Mouse (Mus musculus) myocyte (in vitro differentiated cells): Measurements from ENCODE around the gene Borcs8. TPM values are rescaled to one million over a fixed set of nuclear protein-coding genes. Genes with fewer than 3 reads are reported as not detected.

Experiments used
- H3K27me3 ChIP-seq: one replicate; pipeline ENCODE4 v1.6.1; 2011; ENCODE audit not compliant: control insufficient read depth, insufficient read depth, insufficient read length
- H3K36me3 ChIP-seq: one replicate; pipeline ENCODE4 v1.6.1; 2011; ENCODE audit not compliant: control insufficient read depth, insufficient read depth
- H3K4me2 ChIP-seq: one replicate; pipeline ENCODE4 v1.6.1; 2011; ENCODE audit warnings: low read depth, control low read depth
- H3K4me3 ChIP-seq: one replicate; pipeline ENCODE4 v1.5.1; 2011; ENCODE audit warnings: mild to moderate bottlenecking, control low read depth, moderate library complexity
- H3K79me2 ChIP-seq: one replicate; pipeline ENCODE4 v1.6.1; 2011; ENCODE audit not compliant: control insufficient read depth, insufficient read depth
- H3ac ChIP-seq: one replicate; pipeline ENCODE4 v1.6.1; 2011; ENCODE audit not compliant: control insufficient read depth, insufficient read length
- CEBPB ChIP-seq: IDR thresholded peaks from 2 replicates; pipeline ENCODE4 v1.6.1; 2011; ENCODE audit warnings: mild to moderate bottlenecking, moderate library complexity; ENCODE audit not compliant: poor library complexity, insufficient read depth, severe bottlenecking
- E2F4 ChIP-seq: IDR thresholded peaks from one replicate; pipeline ENCODE4 v1.6.1; 2011; ENCODE audit warnings: mild to moderate bottlenecking, control low read depth, moderate library complexity; ENCODE audit not compliant: insufficient read depth
- MAX ChIP-seq: IDR thresholded peaks from one replicate; pipeline ENCODE4 v1.6.1; 2011; ENCODE audit warnings: low read depth, mild to moderate bottlenecking, control low read depth
- MYOD1 ChIP-seq, 3 experiments: IDR thresholded peaks; one replicate each; pipeline ENCODE4 v1.6.1; 2011; ENCODE audit warnings: control low read depth in 2 of 3, low read depth in 2 of 3, mild to moderate bottlenecking in 2 of 3, moderate library complexity in 1 of 3; ENCODE audit not compliant: insufficient read length in 2 of 3, control insufficient read depth in 1 of 3
- MYOG ChIP-seq, 3 experiments: IDR thresholded peaks; one replicate each; pipeline ENCODE4 v1.6.1; 2011; ENCODE audit warnings: control low read depth in 2 of 3, low read depth in 2 of 3, mild to moderate bottlenecking in 2 of 3; ENCODE audit not compliant: insufficient read length in 2 of 3, control insufficient read depth in 1 of 3, insufficient read depth in 1 of 3
- POLR2A ChIP-seq: IDR thresholded peaks from one replicate; pipeline ENCODE4 v1.6.1; 2011; ENCODE audit warnings: low read depth, mild to moderate bottlenecking, control low read depth, moderate library complexity; ENCODE audit not compliant: insufficient read length
- POLR2AphosphoS2 ChIP-seq: IDR thresholded peaks from one replicate; pipeline ENCODE4 v1.6.1; 2011; ENCODE audit warnings: low read depth, control low read depth; ENCODE audit not compliant: insufficient read length
- REST ChIP-seq: IDR thresholded peaks from one replicate; pipeline ENCODE4 v1.6.1; 2011; ENCODE audit warnings: mild to moderate bottlenecking, control low read depth, moderate library complexity; ENCODE audit not compliant: insufficient read depth, insufficient read length
- SRF ChIP-seq: IDR thresholded peaks from one replicate; pipeline ENCODE4 v1.6.1; 2011; ENCODE audit warnings: low read depth; ENCODE audit not compliant: control insufficient read depth, insufficient read length
- TCF12 ChIP-seq: IDR thresholded peaks from one replicate; pipeline ENCODE4 v1.6.1; 2011; ENCODE audit warnings: mild to moderate bottlenecking, control low read depth; ENCODE audit not compliant: poor library complexity, insufficient read depth, severe bottlenecking
- TCF3 ChIP-seq: IDR thresholded peaks from one replicate; pipeline ENCODE4 v1.6.1; 2011; ENCODE audit warnings: low read depth, control low read depth; ENCODE audit not compliant: insufficient read length
- USF1 ChIP-seq: IDR thresholded peaks from one replicate; pipeline ENCODE4 v1.6.1; 2011; ENCODE audit warnings: low read depth, mild to moderate bottlenecking, control low read depth, moderate library complexity
- polyA plus RNA-seq: library from polyadenylated mRNA; unstranded; fragments of >200 nt; fragmentation: generic; extraction: Trizol; gene quantifications from one replicate; pipeline ENCODE4 v1.2.1, GENCODE M21; 2012; ENCODE audit warnings: missing spikeins

Borcs8 gene
- polyA plus RNA-seq, 1 experiment, result 53.0 TPM

DNA sequence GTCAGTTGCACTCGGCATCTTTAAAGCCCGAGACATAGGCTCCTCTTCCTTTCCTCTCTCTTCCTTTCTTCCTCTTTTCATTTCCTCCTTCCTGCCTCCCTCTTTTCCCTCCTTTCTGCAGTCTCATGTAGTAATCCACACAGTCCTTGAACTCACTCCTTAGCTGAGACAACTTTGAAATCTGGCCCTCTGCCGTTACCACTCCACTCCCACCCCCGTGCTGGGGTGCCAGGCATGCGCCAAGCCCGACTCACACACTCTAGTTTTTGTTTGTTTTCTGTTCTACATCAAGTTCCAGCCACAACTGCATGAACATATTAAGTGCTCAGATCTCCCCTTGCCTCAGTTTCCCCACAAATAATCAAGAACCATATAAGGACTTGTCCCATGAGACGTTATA is 34.4 kb upstream of the Borcs8 start:
- H3K4me2 ChIP-seq, result no peak overlapping the region
- no peak overlapping the region for H3ac ChIP-seq
- no peaks in the 10 kb centered on the region for H3K36me3 ChIP-seq
- peaks cover 45% of the 10 kb centered on the region for H3K27me3 ChIP-seq
- no peak overlapping the region for H3K4me3 ChIP-seq
- TF ChIP-seq MAX, result no peak
- TF ChIP-seq CEBPB, result no peak
- TF ChIP-seq POLR2A, result no peak
- TF ChIP-seq REST, result no peak
- TF ChIP-seq POLR2AphosphoS2, result no peak
- TF ChIP-seq MYOD1 (IDR thresholded peaks at IDR 0.05; ENCODE audit: control insufficient read depth in 1 of 3, insufficient read length in 2 of 3, low read depth in 2 of 3), result no peak
- no peaks in the 10 kb centered on the region for H3K79me2 ChIP-seq

GRCm38 (mm10) chr8:70110451-70110850 is 28.8 kb upstream of the Borcs8 start:
- Histone ChIP-seq H3K4me2 (no peak overlapping the region), H3K27me3 (peaks cover 93% of the 10 kb centered on the region), H3K79me2 (no peaks in the 10 kb centered on the region), H3K36me3 (no peaks in the 10 kb centered on the region), H3ac (no peak overlapping the region), H3K4me3 (no peak overlapping the region)
- no peak for TF ChIP-seq REST

DNA sequence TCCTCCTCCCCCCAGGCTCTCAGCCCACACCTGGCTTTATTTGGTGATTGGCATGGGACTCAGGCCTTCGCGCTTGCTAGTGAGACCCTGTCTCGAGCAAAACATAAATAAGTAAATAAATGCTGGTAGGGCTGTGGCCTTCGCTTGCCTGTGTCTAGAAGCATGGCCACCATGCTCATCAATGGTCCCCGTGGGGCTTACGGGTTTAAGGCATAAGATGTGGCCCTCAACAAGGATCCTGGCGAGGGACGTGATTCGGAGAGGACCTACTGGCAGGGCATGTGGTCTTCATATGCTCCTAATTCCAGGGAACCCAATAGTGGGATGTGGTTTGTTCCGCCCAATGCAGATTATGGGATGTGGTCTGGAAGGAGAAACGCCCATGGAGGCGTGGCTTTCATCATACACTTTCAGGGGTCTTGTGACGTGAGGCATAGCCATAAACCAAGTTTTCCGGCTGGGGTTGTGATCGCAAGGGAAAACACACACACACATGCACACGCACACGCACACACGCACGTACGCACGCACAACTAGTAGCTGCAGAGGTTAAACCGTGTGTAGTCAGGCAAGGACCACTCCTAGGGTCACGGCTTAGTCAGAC is 28.0 kb upstream of the Borcs8 start:
- H3ac ChIP-seq, result no peak overlapping the region
- H3K4me3 ChIP-seq, result no peak overlapping the region
- no peak overlapping the region for H3K4me2 ChIP-seq

DNA sequence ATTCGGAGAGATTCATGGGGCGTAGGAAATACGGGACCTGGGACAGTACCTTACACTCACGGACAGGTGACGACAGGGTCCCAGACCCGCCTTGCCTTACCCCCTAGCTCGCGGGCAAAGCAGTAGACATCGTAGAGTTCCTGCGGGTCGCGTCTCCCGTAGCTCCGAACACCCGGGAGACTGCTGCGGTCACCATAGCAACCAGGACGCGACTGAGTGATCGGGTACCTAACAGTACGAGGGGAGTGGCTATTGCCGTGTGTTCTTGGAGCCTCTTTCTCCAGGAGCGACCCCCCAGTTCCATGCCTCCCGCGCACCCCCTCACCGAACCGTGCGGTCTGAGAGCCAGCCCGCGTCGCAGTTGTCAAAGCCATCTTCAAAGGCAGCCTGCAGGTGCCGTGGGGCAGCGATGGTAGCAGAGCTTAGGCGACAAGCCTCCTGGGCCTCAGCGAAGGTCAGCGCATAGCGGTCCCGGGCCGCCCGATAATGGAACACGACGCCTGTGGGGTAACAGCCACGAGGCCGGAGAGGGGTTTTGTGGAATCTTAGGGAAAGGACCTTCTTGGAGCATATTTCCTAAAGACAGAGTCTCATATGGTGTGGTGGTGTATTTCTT is 26.8 kb upstream of the Borcs8 start:
- no peaks in the 10 kb centered on the region for H3K79me2 ChIP-seq
- H3K36me3 ChIP-seq, result no peaks in the 10 kb centered on the region
- no peak overlapping the region for H3K4me3 ChIP-seq
- H3K27me3 ChIP-seq, result peaks cover 97% of the 10 kb centered on the region
- no peak for TF ChIP-seq E2F4
- TF ChIP-seq SRF, result no peak
- no peak for TF ChIP-seq MYOD1 (IDR thresholded peaks at IDR 0.05; ENCODE audit: control insufficient read depth in 1 of 3, insufficient read length in 2 of 3, low read depth in 2 of 3)
- no peak for TF ChIP-seq REST
- TF ChIP-seq USF1, result no peak
- no peak for TF ChIP-seq MAX
- TF ChIP-seq POLR2A, result no peak
- no peak for TF ChIP-seq MYOG (IDR thresholded peaks at IDR 0.05; ENCODE audit: control insufficient read depth in 1 of 3, insufficient read depth in 1 of 3, insufficient read length in 2 of 3, low read depth in 2 of 3)
- no peak for TF ChIP-seq TCF3
- TF ChIP-seq TCF12, result no peak
- TF ChIP-seq POLR2AphosphoS2, result no peak
- TF ChIP-seq CEBPB, result no peak
- no peak overlapping the region for H3K4me2 ChIP-seq
- H3ac ChIP-seq, result no peak overlapping the region

More for the DNA sequence above, 28.0 kb upstream of the Borcs8 start:
- TF ChIP-seq TCF3, result no peak
- TF ChIP-seq POLR2A, result no peak
- TF ChIP-seq SRF, result no peak
- TF ChIP-seq MYOG (IDR thresholded peaks at IDR 0.05; ENCODE audit: control insufficient read depth in 1 of 3, insufficient read depth in 1 of 3, insufficient read length in 2 of 3, low read depth in 2 of 3), result no peak
- TF ChIP-seq E2F4, result no peak
- TF ChIP-seq CEBPB, result no peak
- no peaks in the 10 kb centered on the region for H3K36me3 ChIP-seq
- H3K27me3 ChIP-seq, result peaks cover 94% of the 10 kb centered on the region
- H3K79me2 ChIP-seq, result no peaks in the 10 kb centered on the region

GRCm38 (mm10) chr8:70114488-70114887 is 24.8 kb upstream of the Borcs8 start:
- TF ChIP-seq MYOD1 (IDR thresholded peaks at IDR 0.05; ENCODE audit: control insufficient read depth in 1 of 3, insufficient read length in 2 of 3, low read depth in 2 of 3), result no peak
- no peak for TF ChIP-seq TCF12
- Histone ChIP-seq H3K27me3 (peaks cover 88% of the 10 kb centered on the region), H3K79me2 (no peaks in the 10 kb centered on the region), H3K4me2 (no peak overlapping the region), H3K4me3 (no peak overlapping the region), H3K36me3 (no peaks in the 10 kb centered on the region), H3ac (no peak overlapping the region)
